Mouse (Mus musculus): ENCODE measurements at regions not wholly inside any gene's neighbourhood (a gene's known extent, or its start where the extent isn't known, plus 50 kb on each side); places are given as distances from the start of the nearest gene placed in this dataset.

DNA sequence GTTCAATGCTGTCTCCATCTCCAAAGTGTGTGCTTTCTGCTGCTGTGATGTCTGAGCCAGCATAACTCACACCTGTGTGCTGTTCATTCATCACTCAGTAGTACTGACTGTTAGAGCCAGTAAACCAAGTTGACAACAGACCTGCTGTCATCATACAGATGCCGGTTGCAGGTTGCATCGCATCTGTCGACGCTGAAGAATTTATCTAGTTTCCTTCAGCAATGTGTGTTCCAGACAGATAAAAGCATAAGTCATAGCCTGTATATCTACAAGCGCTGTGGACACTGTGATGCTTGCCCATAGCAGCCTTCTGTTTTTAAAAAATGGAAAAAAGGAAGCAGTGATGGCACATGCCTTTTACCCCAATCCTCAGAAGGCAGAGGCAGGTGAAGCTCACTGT, 524.6 kb upstream of the Adamts9 start:
- Histone ChIP-seq H3K4me2 (replicated peaks) (no peak overlapping the region), H3K9ac (no peak overlapping the region), H3K4me1 (0 out of 2 replicates have a peak, but pooled peaks cover under 1% of the 10 kb centered on the region), H3K36me3 (no peaks in the 10 kb centered on the region), H3K4me3 (no peak overlapping the region), H3K27me3 (no peaks in the 10 kb centered on the region; the same call in 1 of the 2 replicates), H3K27ac (no peak overlapping the region), H3K9me3 (no peaks in the 10 kb centered on the region)
- no peak for ATAC-seq (ENCODE audit: low FRiP score, low read depth)
- WGBS: 88% methylated on average over 5 of the region's 5 CpGs

DNA sequence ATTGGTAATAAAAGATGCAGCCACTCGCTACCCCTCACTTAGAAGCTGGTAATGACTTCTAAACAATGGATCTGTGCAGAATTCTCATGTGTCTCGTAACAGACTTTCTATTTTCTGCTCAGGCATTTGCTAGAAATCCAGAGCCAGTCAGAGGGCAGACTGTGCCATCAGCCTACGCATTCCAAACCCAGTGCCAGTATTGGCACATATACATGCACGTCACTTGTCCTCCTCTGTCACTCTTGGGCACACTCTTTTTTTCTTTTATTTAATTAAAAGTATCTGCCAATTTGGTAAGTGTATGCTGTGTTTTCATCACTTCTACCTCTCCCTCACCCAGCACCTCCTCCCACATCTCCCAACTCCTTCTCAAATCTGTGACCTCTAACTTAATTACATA, 519.6 kb upstream of the Adamts9 start:
- 76% methylated on average over 4 of the region's 4 CpGs for WGBS
- no peak overlapping the region for H3K9ac ChIP-seq
- no peak for ATAC-seq (ENCODE audit: low FRiP score, low read depth)

DNA sequence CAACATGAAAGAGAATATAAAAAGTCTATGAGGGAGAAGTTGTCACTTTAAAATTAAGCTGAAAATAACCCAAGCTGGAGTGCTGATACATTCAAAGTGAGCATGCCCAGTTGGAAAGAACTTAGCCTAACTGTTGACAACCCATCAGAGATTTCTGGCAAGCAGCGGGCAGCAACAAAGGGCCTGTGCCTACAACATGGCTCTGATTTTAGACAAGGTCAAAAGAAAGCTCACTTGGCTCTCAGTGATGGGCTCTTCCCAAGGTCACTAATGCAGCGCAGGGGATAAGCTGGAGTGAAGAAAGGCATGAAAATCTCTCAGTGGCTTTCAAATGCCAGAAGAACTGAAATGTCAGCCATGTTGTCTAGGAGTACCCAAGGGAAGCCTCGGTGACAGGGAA, 518.1 kb upstream of the Adamts9 start:
- Histone ChIP-seq H3K4me3 (no peak overlapping the region), H3K27ac (no peak overlapping the region), H3K36me3 (no peaks in the 10 kb centered on the region), H3K4me2 (replicated peaks) (no peak overlapping the region), H3K9me3 (no peaks in the 10 kb centered on the region), H3K9ac (no peak overlapping the region), H3K4me1 (peaks cover 4% of the 10 kb centered on the region; the same call in 1 of the 2 replicates), H3K27me3 (no peaks in the 10 kb centered on the region)
- no peak for ATAC-seq (ENCODE audit: low FRiP score, low read depth)
- 74% methylated on average over 3 of the region's 3 CpGs for WGBS

More for the DNA sequence above, 519.6 kb upstream of the Adamts9 start:
- Histone ChIP-seq H3K4me1 (peaks cover 4% of the 10 kb centered on the region; the same call in 1 of the 2 replicates), H3K36me3 (no peaks in the 10 kb centered on the region), H3K4me2 (replicated peaks) (no peak overlapping the region), H3K9me3 (no peaks in the 10 kb centered on the region), H3K4me3 (no peak overlapping the region), H3K27me3 (no peaks in the 10 kb centered on the region; the same call in 1 of the 2 replicates), H3K27ac (no peak overlapping the region)

DNA sequence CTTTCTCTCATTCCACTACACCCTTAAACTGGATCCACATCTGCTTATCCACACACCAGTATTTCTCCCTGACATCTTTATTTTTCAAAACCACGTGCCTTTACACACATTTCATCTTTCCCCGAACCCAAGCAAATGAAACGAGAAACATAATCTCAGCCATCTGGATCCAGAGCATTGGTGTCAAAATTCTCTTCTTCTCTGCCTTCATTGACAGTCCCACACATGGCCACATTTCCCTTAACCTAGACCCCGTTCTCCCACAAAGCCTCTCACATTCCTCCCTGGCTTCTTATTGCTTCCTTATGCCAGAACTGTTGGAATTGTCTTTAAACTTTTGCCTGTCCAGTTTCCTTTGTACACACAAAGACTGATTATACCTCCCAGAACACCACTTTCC, 514.3 kb upstream of the Adamts9 start:
- peaks cover 2% of the 10 kb centered on the region; the same call in 1 of the 2 replicates for H3K4me1 ChIP-seq
- no peaks in the 10 kb centered on the region for H3K36me3 ChIP-seq
- H3K9ac ChIP-seq: no peak overlapping the region
- H3K9me3 ChIP-seq: no peaks in the 10 kb centered on the region
- H3K4me3 ChIP-seq: no peak overlapping the region
- no peak overlapping the region for H3K4me2 ChIP-seq (replicated peaks)
- no peak; the same call in 1 of the 2 replicates for ATAC-seq (ENCODE audit: low FRiP score, low read depth)
- 28% methylated on average over 4 of the region's 4 CpGs for WGBS
- no peaks in the 10 kb centered on the region for H3K27me3 ChIP-seq
- no peak overlapping the region for H3K27ac ChIP-seq

DNA sequence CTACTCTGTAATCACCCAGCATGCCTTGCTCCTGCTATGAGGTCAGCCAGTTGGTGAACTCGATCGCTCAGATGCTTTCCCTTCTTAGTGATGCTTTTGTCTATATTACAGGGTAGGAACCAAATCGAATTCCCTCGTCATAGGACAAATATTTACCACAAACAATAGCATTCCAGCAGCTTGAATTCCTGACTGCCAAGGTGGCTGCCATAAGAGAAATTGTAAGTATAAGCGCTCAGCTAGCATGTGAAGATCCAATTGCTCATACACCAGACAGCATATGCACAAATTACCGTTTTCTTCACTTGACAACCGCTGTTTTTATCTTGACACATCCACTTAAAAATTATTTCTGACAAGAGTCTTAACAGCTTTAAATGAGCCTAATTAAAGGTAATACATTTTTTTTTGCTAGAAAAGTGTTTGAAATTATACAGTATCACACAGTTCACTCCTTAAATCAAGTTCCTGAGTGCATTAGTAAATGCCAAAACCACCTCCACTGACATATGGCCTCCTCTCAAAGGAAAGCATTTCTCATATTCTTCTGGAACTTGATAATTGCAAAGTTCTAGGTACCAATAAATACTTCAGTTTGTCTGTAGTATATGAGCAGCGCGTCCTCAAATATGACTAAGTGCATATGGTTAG, 513.2 kb upstream of the Adamts9 start:
- 91% methylated on average over 9 of the region's 9 CpGs for WGBS
- H3K4me2 ChIP-seq (replicated peaks): no peak overlapping the region
- ATAC-seq (ENCODE audit: low FRiP score, low read depth): no peak

DNA sequence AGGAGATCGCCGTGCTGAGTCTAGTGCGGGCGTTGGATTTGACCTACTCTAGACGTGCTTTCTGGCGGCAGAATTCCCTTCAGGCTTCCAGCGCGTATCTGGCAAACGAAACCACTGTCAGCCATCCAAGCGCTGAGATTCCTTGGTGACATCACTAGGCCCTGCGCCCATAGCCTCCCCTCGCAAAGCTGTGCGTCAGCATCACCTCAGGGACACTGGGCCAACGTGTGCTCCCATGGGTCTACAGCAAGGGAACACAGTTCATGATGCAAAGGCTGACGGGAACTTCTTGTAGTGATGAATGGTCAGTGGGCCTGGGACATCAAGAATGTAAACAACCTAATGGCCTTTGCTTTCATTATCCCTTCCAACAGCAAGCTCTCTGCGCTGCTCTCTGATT, 502.3 kb upstream of the Adamts9 start:
- no peak for ATAC-seq (ENCODE audit: low FRiP score, low read depth)
- Histone ChIP-seq H3K36me3 (no peaks in the 10 kb centered on the region), H3K4me1 (peaks cover 10% of the 10 kb centered on the region), H3K27me3 (no peaks in the 10 kb centered on the region), H3K27ac (no peak overlapping the region), H3K4me2 (replicated peaks) (no peak overlapping the region), H3K9me3 (no peaks in the 10 kb centered on the region), H3K4me3 (no peak overlapping the region), H3K9ac (no peak overlapping the region)
- 78% methylated on average over 16 of the region's 16 CpGs for WGBS

More for the DNA sequence above, 513.2 kb upstream of the Adamts9 start:
- H3K27ac ChIP-seq: no peak overlapping the region
- H3K27me3 ChIP-seq: no peaks in the 10 kb centered on the region
- no peak overlapping the region for H3K9ac ChIP-seq
- no peaks in the 10 kb centered on the region for H3K9me3 ChIP-seq
- H3K36me3 ChIP-seq: no peaks in the 10 kb centered on the region
- H3K4me1 ChIP-seq: no peaks in the 10 kb centered on the region; the same call in 1 of the 2 replicates
- no peak overlapping the region for H3K4me3 ChIP-seq

DNA sequence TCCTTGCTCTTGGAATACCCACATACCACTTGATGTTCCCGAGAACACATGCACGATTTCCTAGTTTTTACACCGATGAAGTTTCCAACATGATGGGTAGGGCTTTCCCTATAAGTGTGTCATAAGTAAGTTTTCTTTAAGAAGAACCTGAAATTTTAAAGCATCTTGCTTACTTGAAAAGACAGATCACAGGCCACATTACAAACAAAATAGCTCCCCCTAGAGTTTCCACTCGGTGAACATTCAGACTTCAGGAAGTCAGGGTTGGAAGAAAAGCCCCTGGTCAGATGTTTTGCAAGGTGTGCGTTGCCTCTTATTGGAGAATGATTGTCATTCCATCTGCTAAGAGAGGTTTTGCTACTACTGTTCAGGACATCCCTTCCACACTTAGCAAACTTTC, 501.8 kb upstream of the Adamts9 start:
- Histone ChIP-seq H3K27me3 (no peaks in the 10 kb centered on the region), H3K4me3 (no peak overlapping the region), H3K4me2 (replicated peaks) (no peak overlapping the region), H3K4me1 (peaks cover 10% of the 10 kb centered on the region), H3K27ac (no peak overlapping the region), H3K36me3 (no peaks in the 10 kb centered on the region), H3K9me3 (no peaks in the 10 kb centered on the region), H3K9ac (no peak overlapping the region)
- 57% methylated on average over 5 of the region's 5 CpGs for WGBS
- ATAC-seq (ENCODE audit: low FRiP score, low read depth): no peak

DNA sequence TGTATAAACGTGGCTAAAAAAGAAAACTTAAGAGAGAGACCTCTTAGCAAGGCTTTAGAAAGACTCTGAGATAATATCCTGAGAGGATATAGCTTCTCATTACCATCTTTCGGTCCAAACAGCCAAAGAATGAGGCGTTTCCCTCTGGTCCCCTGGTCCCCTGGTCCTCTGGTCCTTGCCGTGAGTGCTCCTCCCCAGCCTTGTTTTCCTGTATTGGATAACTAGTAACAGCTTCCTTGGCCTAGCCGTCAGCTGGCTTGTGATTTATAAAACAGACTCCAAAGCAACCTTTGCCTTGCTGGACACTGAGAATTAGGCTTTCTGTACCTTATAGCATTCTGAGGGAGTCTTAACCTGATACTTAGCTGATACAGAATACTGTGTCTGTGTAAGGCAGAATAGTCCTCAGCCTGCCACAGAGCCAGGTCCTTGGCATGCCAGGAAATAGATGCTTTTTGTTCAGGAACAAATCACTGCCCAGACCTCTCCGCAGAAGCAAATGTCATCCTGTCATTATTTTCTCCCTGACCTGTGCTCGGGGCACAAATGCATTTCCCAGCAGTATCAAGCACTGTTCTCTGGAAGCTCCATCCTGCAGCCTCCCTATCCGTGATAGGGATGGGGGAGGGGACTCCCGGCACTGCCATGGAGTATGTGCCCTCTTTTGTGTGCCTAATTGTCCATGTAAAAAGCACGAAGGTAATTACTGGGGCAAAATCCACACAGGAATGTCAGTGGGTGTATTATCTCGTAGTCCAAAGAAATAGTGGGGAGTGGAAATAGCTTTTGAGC, 500.7 kb upstream of the Adamts9 start:
- peaks cover 10% of the 10 kb centered on the region for H3K4me1 ChIP-seq
- H3K4me3 ChIP-seq: no peak overlapping the region
- H3K9ac ChIP-seq: no peak overlapping the region
- ATAC-seq (ENCODE audit: low FRiP score, low read depth): no peak
- 28% methylated on average over 11 of the region's 11 CpGs for WGBS
- H3K9me3 ChIP-seq: no peaks in the 10 kb centered on the region
- H3K27me3 ChIP-seq: no peaks in the 10 kb centered on the region
- H3K4me2 ChIP-seq (replicated peaks): no peak overlapping the region
- H3K27ac ChIP-seq: no peak overlapping the region
- no peaks in the 10 kb centered on the region for H3K36me3 ChIP-seq

DNA sequence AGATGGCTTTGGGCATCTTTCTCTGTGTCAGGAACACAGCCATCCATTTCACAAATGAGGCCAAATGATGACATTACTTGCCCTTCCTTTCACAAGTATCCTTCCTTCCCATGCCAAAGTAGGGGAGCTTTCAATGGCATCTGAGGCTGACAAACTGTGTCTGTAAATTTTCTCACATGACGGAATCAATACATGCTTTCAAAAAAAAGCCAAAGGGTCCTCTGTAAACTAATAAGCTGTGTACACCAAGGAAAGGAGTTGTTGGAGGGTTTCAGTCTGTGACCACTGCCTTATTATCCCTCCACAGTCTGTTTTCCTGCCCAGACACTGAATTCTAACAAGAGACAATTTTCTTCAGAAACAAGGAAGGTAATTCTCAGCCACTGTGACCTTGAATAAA, 490.2 kb upstream of the Adamts9 start:
- ATAC-seq (ENCODE audit: low FRiP score, low read depth): no peak
- no peak overlapping the region for H3K4me2 ChIP-seq (replicated peaks)
- H3K36me3 ChIP-seq: no peaks in the 10 kb centered on the region
- no peak overlapping the region for H3K9ac ChIP-seq
- H3K9me3 ChIP-seq: peaks cover 7% of the 10 kb centered on the region; the same call in 1 of the 2 replicates
- H3K27me3 ChIP-seq: no peaks in the 10 kb centered on the region
- H3K4me1 ChIP-seq: no peaks in the 10 kb centered on the region
- no peak overlapping the region for H3K27ac ChIP-seq
- no peak overlapping the region for H3K4me3 ChIP-seq
- 72% methylated on average over 1 of the region's 1 CpGs for WGBS

DNA sequence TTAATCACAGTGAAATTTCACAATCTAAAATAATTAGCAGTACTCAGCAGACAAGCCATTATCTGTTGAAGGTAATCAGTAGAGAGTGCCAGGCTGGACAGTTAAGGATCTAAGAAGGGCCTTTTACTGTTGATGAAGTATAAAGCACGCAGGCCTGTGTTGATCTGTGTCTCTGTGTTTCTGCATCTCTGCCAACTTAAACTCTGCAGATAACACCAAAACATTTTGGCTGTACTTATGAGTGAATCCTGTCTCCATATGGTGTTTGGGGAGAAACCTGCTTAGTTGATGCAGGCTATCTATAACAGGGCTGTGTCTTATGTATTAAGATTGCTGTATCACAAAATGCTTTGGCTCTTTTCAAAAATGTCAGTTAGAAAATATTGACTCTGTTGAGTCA, 482.8 kb upstream of the Adamts9 start:
- H3K9ac ChIP-seq: no peak overlapping the region
- no peak overlapping the region for H3K4me2 ChIP-seq (replicated peaks)
- H3K4me1 ChIP-seq: no peaks in the 10 kb centered on the region
- no peaks in the 10 kb centered on the region for H3K27me3 ChIP-seq
- H3K27ac ChIP-seq: no peak overlapping the region
- no peaks in the 10 kb centered on the region for H3K36me3 ChIP-seq
- H3K9me3 ChIP-seq: peaks cover 7% of the 10 kb centered on the region; the same call in 1 of the 2 replicates
- ATAC-seq (ENCODE audit: low FRiP score, low read depth): no peak
- WGBS: 83% methylated on average over 1 of the region's 1 CpGs
- no peak overlapping the region for H3K4me3 ChIP-seq

DNA sequence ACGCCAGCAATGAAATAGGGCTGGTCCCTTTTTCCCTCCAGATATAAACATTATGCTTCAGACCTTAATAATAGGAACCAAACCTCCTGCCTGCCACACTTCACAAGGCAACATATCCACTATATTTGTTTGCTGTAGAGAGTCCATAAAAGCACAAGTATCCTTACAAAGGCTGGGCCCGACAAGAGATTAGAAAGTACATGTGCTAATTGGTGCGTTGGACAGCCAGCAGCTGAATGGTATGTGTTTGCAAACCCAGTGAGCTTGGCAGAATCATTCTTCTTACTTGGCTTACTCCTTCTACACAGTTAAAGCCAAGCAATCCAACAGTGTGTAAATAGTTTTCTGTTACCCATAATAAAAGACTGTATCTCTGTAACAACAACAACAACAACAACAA, 479.6 kb upstream of the Adamts9 start:
- no peaks in the 10 kb centered on the region for H3K36me3 ChIP-seq
- no peaks in the 10 kb centered on the region for H3K9me3 ChIP-seq
- 44% methylated on average over 3 of the region's 3 CpGs for WGBS
- no peaks in the 10 kb centered on the region for H3K27me3 ChIP-seq
- H3K9ac ChIP-seq: no peak overlapping the region
- no peak overlapping the region for H3K4me3 ChIP-seq
- no peak overlapping the region for H3K4me2 ChIP-seq (replicated peaks)
- no peaks in the 10 kb centered on the region for H3K4me1 ChIP-seq
- ATAC-seq (ENCODE audit: low FRiP score, low read depth): no peak
- no peak overlapping the region for H3K27ac ChIP-seq

DNA sequence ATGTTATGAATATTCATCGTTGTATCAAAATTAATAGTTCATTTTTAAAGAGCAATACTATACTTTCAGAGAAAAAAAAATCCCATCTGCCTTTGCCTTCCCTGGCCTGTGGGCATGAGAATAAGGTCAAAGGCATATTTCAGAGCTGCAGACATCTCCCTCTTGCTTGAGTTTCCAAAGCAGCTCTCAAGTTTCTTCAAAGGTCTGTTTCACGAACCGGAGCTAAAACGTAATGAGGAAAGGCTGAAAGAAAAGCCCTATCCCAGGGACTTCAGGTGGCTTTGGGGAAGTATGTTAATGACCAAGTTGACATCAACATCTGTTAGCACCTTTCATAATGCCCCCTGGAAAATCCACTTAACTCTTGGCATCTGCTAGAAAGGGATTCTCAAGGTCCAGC, 479.0 kb upstream of the Adamts9 start:
- Histone ChIP-seq H3K9me3 (no peaks in the 10 kb centered on the region), H3K9ac (no peak overlapping the region), H3K4me3 (no peak overlapping the region), H3K4me1 (peaks cover 5% of the 10 kb centered on the region), H3K27me3 (no peaks in the 10 kb centered on the region), H3K4me2 (replicated peaks) (no peak overlapping the region), H3K27ac (no peak overlapping the region), H3K36me3 (no peaks in the 10 kb centered on the region)
- WGBS: 27% methylated on average over 4 of the region's 4 CpGs
- no peak for ATAC-seq (ENCODE audit: low FRiP score, low read depth)
